37 mouse cellular contexts compared by ENCODE assay signal in the genomic region with DNA sequence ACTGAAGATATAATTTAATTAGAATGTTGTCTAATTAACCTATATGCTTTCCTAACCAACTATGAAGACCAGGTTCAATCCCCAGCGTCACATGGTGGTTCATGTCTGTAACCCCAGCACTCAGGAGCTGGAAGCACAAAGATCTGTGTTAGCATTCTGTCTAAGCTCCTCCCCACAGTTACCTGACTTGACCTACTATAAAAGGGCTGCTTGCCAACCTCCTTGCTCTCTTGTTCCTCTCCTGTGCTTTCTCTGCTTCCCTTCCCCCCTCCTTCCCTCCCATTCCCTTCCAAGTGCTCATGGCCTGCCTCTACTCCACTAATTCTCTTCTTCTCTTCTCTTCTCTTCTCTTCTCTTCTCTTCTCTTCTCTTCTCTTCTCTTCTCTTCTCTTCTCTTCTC. TPM values are rescaled to one million over a fixed set of nuclear protein-coding genes. Genes with fewer than 3 reads are reported as not detected.
DNase-seq lines count a peak whose midpoint lies in the region; ATAC-seq and TF ChIP-seq lines count a peak whose summit lies in the region.
"Had no signal": no experiment of that assay in that cellular context is flagged by ENCODE, and none has a peak within 500 bp of the region (broad histone marks: within the 10 kb centered on the region; RNA-seq: fewer than 3 reads in every experiment).

No protein-coding gene starts in this region.

- H3K4me1 ChIP-seq in liver, adult 2 months (ENCODE audit: control insufficient read depth, insufficient read depth, low read length): no peaks in the 10 kb centered on the region
- H3K4me1 ChIP-seq in liver, postnatal 0 days (ENCODE audit: insufficient read depth): no peaks in the 10 kb centered on the region
- H3K4me1 ChIP-seq in hindbrain, embryonic 11.5 days (replicated peaks; ENCODE audit: control insufficient read depth, insufficient read depth, low read length): no peaks in the 10 kb centered on the region
- H3K4me1 ChIP-seq: embryonic facial prominence, embryonic 10.5 days; embryonic facial prominence, embryonic 15.5 days; forebrain, embryonic 12.5 days; heart, embryonic 15.5 days; hindbrain, embryonic 13.5 days; limb, embryonic 12.5 days; midbrain, embryonic 13.5 days had no signal

- no peak overlapping the region for H3K4me3 ChIP-seq in liver, adult 2 months (ENCODE audit: insufficient read depth, low read depth, low read length)
- H3K4me3 ChIP-seq in liver, postnatal 0 days (ENCODE audit: low read depth, low read length): no peak overlapping the region
- no peak overlapping the region for H3K4me3 ChIP-seq in hindbrain, embryonic 11.5 days (ENCODE audit: low read depth, low read length)
- H3K4me3 ChIP-seq: embryonic facial prominence, embryonic 10.5 days; embryonic facial prominence, embryonic 15.5 days; forebrain, embryonic 12.5 days; heart, embryonic 15.5 days; hindbrain, embryonic 13.5 days; layer of hippocampus, adult 2 months; left cerebral cortex, adult 2 months; limb, embryonic 12.5 days; midbrain, embryonic 13.5 days had no signal

- no peaks in the 10 kb centered on the region for H3K79me2 ChIP-seq in liver, adult 2 months (ENCODE audit: control insufficient read depth, insufficient read depth, low read length)

- TF ChIP-seq POLR2A in liver, adult 2 months (IDR thresholded peaks at IDR 0.05; ENCODE audit: extremely low read depth, insufficient read depth, low read length): no peak

- H3K4me2 ChIP-seq in liver, postnatal 0 days (ENCODE audit: low read depth, low read length): no peak overlapping the region
- no peak overlapping the region for H3K4me2 ChIP-seq in hindbrain, embryonic 11.5 days (replicated peaks; ENCODE audit: low read depth, low read length)
- H3K4me2 ChIP-seq: embryonic facial prominence, embryonic 15.5 days; forebrain, embryonic 12.5 days; heart, embryonic 15.5 days; hindbrain, embryonic 13.5 days; limb, embryonic 12.5 days; liver, embryonic 11.5 days; midbrain, embryonic 13.5 days had no signal

- H3K27ac ChIP-seq in liver, adult 2 months (replicated peaks; ENCODE audit: insufficient read depth, low read depth, low read length): no peak overlapping the region
- no peak overlapping the region for H3K27ac ChIP-seq in liver, postnatal 0 days (ENCODE audit: low read depth)
- H3K27ac ChIP-seq in hindbrain, embryonic 11.5 days (ENCODE audit: low read depth, low read length): no peak overlapping the region
- H3K27ac ChIP-seq: embryonic facial prominence, embryonic 10.5 days; embryonic facial prominence, embryonic 15.5 days; forebrain, embryonic 12.5 days; heart, embryonic 15.5 days; hindbrain, embryonic 13.5 days; layer of hippocampus, adult 2 months; left cerebral cortex, adult 2 months; limb, embryonic 12.5 days; macrophage; midbrain, embryonic 13.5 days had no signal

- no peak for ATAC-seq in liver, postnatal 0 days
- ATAC-seq in hindbrain, embryonic 11.5 days (ENCODE audit: low FRiP score): no peak
- ATAC-seq: intestine, embryonic 16.5 days; midbrain, embryonic 13.5 days had no signal

- TF ChIP-seq CTCF in liver, adult 2 months (IDR thresholded peaks at IDR 0.05; ENCODE audit: low read depth, low read length): no peak
- no peak for TF ChIP-seq CTCF in liver, postnatal 0 days (IDR thresholded peaks at IDR 0.05; ENCODE audit: low read depth)

- no peaks in the 10 kb centered on the region for H3K9me3 ChIP-seq in liver, postnatal 0 days (ENCODE audit: low read length)
- H3K9me3 ChIP-seq in hindbrain, embryonic 11.5 days (ENCODE audit: control insufficient read depth, low read length): no peaks in the 10 kb centered on the region
- H3K9me3 ChIP-seq: embryonic facial prominence, embryonic 10.5 days; embryonic facial prominence, embryonic 15.5 days; forebrain, embryonic 12.5 days; heart, embryonic 15.5 days; hindbrain, embryonic 13.5 days; limb, embryonic 12.5 days; midbrain, embryonic 13.5 days had no signal

- peak; percentile 27 for DNase-seq in liver, adult 2 months (ENCODE audit: extremely low read depth, low read depth, low spot score)
- DNase-seq in liver, postnatal 0 days: no peak
- DNase-seq in kidney, postnatal 10 days: peak; percentile 32
- DNase-seq in large intestine, adult 2 months (ENCODE audit: low read depth, low spot score): peak; percentile 16
- DNase-seq in lung, postnatal 36 days: peak; percentile 68
- DNase-seq in hindbrain, embryonic 11.5 days (ENCODE audit: low spot score): no peak
- DNase-seq in urinary bladder, postnatal 14 days (ENCODE audit: low spot score): no peak
- DNase-seq: B cell, adult 2 months; cerebellum, adult 8-10 months; cerebellum, postnatal 25 days; gastrocnemius, postnatal 10 days; spleen, adult 18-20 months; thymus, postnatal 25 days had no signal

- H3K9ac ChIP-seq in liver, adult 2 months (ENCODE audit: low read depth, low read length): no peak overlapping the region
- H3K9ac ChIP-seq in liver, postnatal 0 days (replicated peaks): no peak overlapping the region
- no peak overlapping the region for H3K9ac ChIP-seq in hindbrain, embryonic 11.5 days (ENCODE audit: low read depth, low read length)
- H3K9ac ChIP-seq: embryonic facial prominence, embryonic 15.5 days; forebrain, embryonic 12.5 days; heart, embryonic 15.5 days; hindbrain, embryonic 13.5 days; limb, embryonic 12.5 days; midbrain, embryonic 13.5 days had no signal

- no peaks in the 10 kb centered on the region for H3K36me3 ChIP-seq in liver, adult 2 months (ENCODE audit: control insufficient read depth, insufficient read depth, low read length)
- H3K36me3 ChIP-seq in liver, postnatal 0 days (replicated peaks; ENCODE audit: insufficient read depth, low read length): no peaks in the 10 kb centered on the region
- no peaks in the 10 kb centered on the region for H3K36me3 ChIP-seq in hindbrain, embryonic 11.5 days (ENCODE audit: control insufficient read depth, insufficient read depth, low read length)
- H3K36me3 ChIP-seq: embryonic facial prominence, embryonic 10.5 days; embryonic facial prominence, embryonic 15.5 days; forebrain, embryonic 12.5 days; heart, embryonic 15.5 days; hindbrain, embryonic 13.5 days; limb, embryonic 12.5 days; midbrain, embryonic 13.5 days had no signal

- no peak for TF ChIP-seq EP300 in liver, postnatal 0 days (IDR thresholded peaks at IDR 0.05; ENCODE audit: low read depth)

- WGBS in liver, adult 2 months: 46% methylated on average over 1 of the region's 1 CpGs
- WGBS in liver, postnatal 0 days (ENCODE audit: insufficient replicate concordance): 59% methylated on average over 1 of the region's 1 CpGs
- 27% methylated on average over 1 of the region's 1 CpGs for WGBS in large intestine, adult 2 months
- WGBS in hindbrain, embryonic 11.5 days: 73% methylated on average over 1 of the region's 1 CpGs

- H3K27me3 ChIP-seq in liver, adult 2 months (ENCODE audit: control insufficient read depth, insufficient read depth, low read length): no peaks in the 10 kb centered on the region
- H3K27me3 ChIP-seq in liver, postnatal 0 days (ENCODE audit: insufficient read depth, low read length): no peaks in the 10 kb centered on the region
- no peaks in the 10 kb centered on the region for H3K27me3 ChIP-seq in hindbrain, embryonic 11.5 days (ENCODE audit: control insufficient read depth, insufficient read depth, low read length)
- H3K27me3 ChIP-seq: embryonic facial prominence, embryonic 15.5 days; forebrain, embryonic 12.5 days; heart, embryonic 15.5 days; hindbrain, embryonic 13.5 days; limb, embryonic 12.5 days; midbrain, embryonic 13.5 days had no signal

RNA-seq across cellular contexts. Expression of gene Cela3a, which starts 5.3 kb away (rescaled TPM):
- total RNA-seq in liver, adult 2 months (2014; rRNA removed): not detected in 2 replicates
- polyA plus RNA-seq in liver, adult 2 months (2012; rRNA removed): not detected in 2 replicates
- not detected in 2 replicates for polyA plus RNA-seq in liver, postnatal 0 days (2015; fragmentation: Nextera tagmentation; extraction: Ambion mirVana)
- polyA plus RNA-seq in large intestine, adult 2 months (2012; rRNA removed): not detected in 2 replicates
- not detected in 2 replicates for polyA plus RNA-seq in hindbrain, embryonic 11.5 days (2014; fragmentation: Nextera tagmentation; extraction: Ambion mirVana)
- total RNA-seq: adrenal gland, adult 18-20 months; gastrocnemius, postnatal 10 days; heart, adult 8-10 months; heart, postnatal 25 days; layer of hippocampus, adult 2 months; layer of hippocampus, postnatal 14 days; left cerebral cortex, adult 2 months; left cerebral cortex, postnatal 25 days; megakaryocyte-erythroid progenitor cell, adult 5-6 weeks; monocyte, adult 5-6 weeks had no signal
- polyA plus RNA-seq: embryonic facial prominence, embryonic 10.5 days; embryonic facial prominence, embryonic 15.5 days; forebrain, embryonic 12.5 days; gonadal fat pad, adult 2 months; heart, embryonic 15.5 days; hindbrain, embryonic 13.5 days; limb, embryonic 12.5 days; liver, embryonic 11.5 days; liver, embryonic 16.5 days; macrophage; midbrain, embryonic 13.5 days; neural tube, embryonic 14.5 days had no signal

RNA-seq across cellular contexts. Expression of gene Cela3b, which starts 15.4 kb away (rescaled TPM):
- 16.6 and 59.5 TPM in 2 replicates for total RNA-seq in liver, adult 2 months (2014; rRNA removed)
- 0.42 and 1.0 TPM in 2 replicates for polyA plus RNA-seq in liver, adult 2 months (2012; rRNA removed)
- polyA plus RNA-seq in liver, postnatal 0 days (2015; fragmentation: Nextera tagmentation; extraction: Ambion mirVana): 0.42 and 6.5 TPM in 2 replicates
- polyA plus RNA-seq in large intestine, adult 2 months (2012; rRNA removed): 0.94 and 1.4 TPM in 2 replicates
- polyA plus RNA-seq in hindbrain, embryonic 11.5 days (2014; fragmentation: Nextera tagmentation; extraction: Ambion mirVana): not detected in 2 replicates
- total RNA-seq: adrenal gland, adult 18-20 months; gastrocnemius, postnatal 10 days; heart, adult 8-10 months; heart, postnatal 25 days; layer of hippocampus, adult 2 months; layer of hippocampus, postnatal 14 days; left cerebral cortex, adult 2 months; left cerebral cortex, postnatal 25 days; megakaryocyte-erythroid progenitor cell, adult 5-6 weeks; monocyte, adult 5-6 weeks had no signal
- polyA plus RNA-seq: embryonic facial prominence, embryonic 10.5 days; embryonic facial prominence, embryonic 15.5 days; forebrain, embryonic 12.5 days; heart, embryonic 15.5 days; hindbrain, embryonic 13.5 days; limb, embryonic 12.5 days; liver, embryonic 11.5 days; macrophage; midbrain, embryonic 13.5 days; neural tube, embryonic 14.5 days had no signal

RNA-seq across cellular contexts. Expression of gene 1700013G24Rik, which starts 38.1 kb away (rescaled TPM):
- not detected in 2 replicates for total RNA-seq in liver, adult 2 months (2014; rRNA removed)
- polyA plus RNA-seq in liver, adult 2 months (2012; rRNA removed): 0.09 TPM in 1 of 2 replicates, not detected in the other
- polyA plus RNA-seq in liver, postnatal 0 days (2015; fragmentation: Nextera tagmentation; extraction: Ambion mirVana): not detected in 2 replicates
- not detected in 2 replicates for polyA plus RNA-seq in large intestine, adult 2 months (2012; rRNA removed)
- polyA plus RNA-seq in hindbrain, embryonic 11.5 days (2014; fragmentation: Nextera tagmentation; extraction: Ambion mirVana): not detected in 2 replicates
- total RNA-seq: adrenal gland, adult 18-20 months; adrenal gland, postnatal 4 days; gastrocnemius, postnatal 10 days; heart, adult 8-10 months; heart, postnatal 25 days; layer of hippocampus, adult 2 months; layer of hippocampus, postnatal 14 days; left cerebral cortex, adult 2 months; left cerebral cortex, postnatal 25 days; megakaryocyte-erythroid progenitor cell, adult 5-6 weeks; monocyte, adult 5-6 weeks had no signal
- polyA plus RNA-seq: embryonic facial prominence, embryonic 10.5 days; embryonic facial prominence, embryonic 15.5 days; forebrain, embryonic 12.5 days; heart, embryonic 15.5 days; hindbrain, embryonic 13.5 days; intestine, embryonic 16.5 days; limb, embryonic 12.5 days; liver, embryonic 11.5 days; liver, embryonic 16.5 days; macrophage; midbrain, embryonic 13.5 days; neural tube, embryonic 14.5 days; stomach, embryonic 16.5 days had no signal

RNA-seq across cellular contexts. Expression of gene Hspg2, which starts 53.6 kb away (rescaled TPM):
- total RNA-seq in liver, adult 2 months (2014; rRNA removed): 7.2 and 11.8 TPM in 2 replicates
- polyA plus RNA-seq in liver, adult 2 months (2012; rRNA removed): 7.2 and 7.6 TPM in 2 replicates
- polyA plus RNA-seq in liver, postnatal 0 days (2015; fragmentation: Nextera tagmentation; extraction: Ambion mirVana): 5.1 TPM in 2 replicates
- polyA plus RNA-seq in large intestine, adult 2 months (2012; rRNA removed): 19.7 and 22.8 TPM in 2 replicates
- 14.7 and 18.1 TPM in 2 replicates for polyA plus RNA-seq in hindbrain, embryonic 11.5 days (2014; fragmentation: Nextera tagmentation; extraction: Ambion mirVana)
- total RNA-seq: megakaryocyte-erythroid progenitor cell, adult 5-6 weeks; monocyte, adult 5-6 weeks had no signal

RNA-seq across cellular contexts. Expression of gene Cdc42, which starts 57.4 kb away (rescaled TPM):
- 124 and 131 TPM in 2 replicates for total RNA-seq in liver, adult 2 months (2014; rRNA removed)
- 35.8 and 36.9 TPM in 2 replicates for polyA plus RNA-seq in liver, adult 2 months (2012; rRNA removed)
- 216 and 227 TPM in 2 replicates for polyA plus RNA-seq in liver, postnatal 0 days (2015; fragmentation: Nextera tagmentation; extraction: Ambion mirVana)
- 122 and 127 TPM in 2 replicates for polyA plus RNA-seq in large intestine, adult 2 months (2012; rRNA removed)
- 692 and 744 TPM in 2 replicates for polyA plus RNA-seq in hindbrain, embryonic 11.5 days (2014; fragmentation: Nextera tagmentation; extraction: Ambion mirVana)

Comparison
In these comparisons a context has a peak if more than half of its experiments do, and no peak if none do; other contexts are left out.
1. DNase-seq: peak in liver, adult 2 months (single experiment), kidney, postnatal 10 days (single experiment), large intestine, adult 2 months (single experiment) and lung, postnatal 36 days (single experiment); none in liver, postnatal 0 days (single experiment), hindbrain, embryonic 11.5 days (single experiment) and urinary bladder, postnatal 14 days (single experiment).